Mouse (Mus musculus) common myeloid progenitor, adult 5-6 weeks (primary cell): ENCODE measurements around the gene Spats2l. TPM values are rescaled to one million over a fixed set of nuclear protein-coding genes. Genes with fewer than 3 reads are reported as not detected.

Experiments used
- ATAC-seq: replicated peaks from 2 replicates; pipeline ENCODE4 v1.8.0; 2016; ENCODE audit warnings: low read depth, mild to moderate bottlenecking, moderate TSS enrichment, inconsistent platforms; ENCODE audit not compliant: poor library complexity, severe bottlenecking
- total RNA-seq: library from RNA; stranded (forward); fragments of 200-1000, 187-1606 nt; gene quantifications from 2 replicates; pipeline ENCODE4 v1.2.3, GENCODE M21; 2017

The Spats2l gene
- not detected in 2 replicates for total RNA-seq

- peak; percentile 60 for ATAC-seq
Observed at GRCm38 (mm10) chr1:57774001-57774667, at the start of gene Spats2l. Gene Spats2l, plus strand, starts transcription at chr1:57774162.

- no peak for ATAC-seq
Observed at GRCm38 (mm10) chr1:57725268-57725667, 48.7 kb upstream of the Spats2l start.

- no peak for ATAC-seq
Observed at GRCm38 (mm10) chr1:57735877-57736276, 38.1 kb upstream of the Spats2l start.

- no peak for ATAC-seq
Observed at GRCm38 (mm10) chr1:57741740-57742139, 32.2 kb upstream of the Spats2l start.

GRCm38 (mm10) chr1:57742266-57742665 is 31.7 kb upstream of the Spats2l start:
- no peak for ATAC-seq

GRCm38 (mm10) chr1:57751781-57752180 is 22.2 kb upstream of the Spats2l start:
- no peak for ATAC-seq

GRCm38 (mm10) chr1:57766396-57766795 is 7.6 kb upstream of the Spats2l start:
- ATAC-seq, result no peak

- ATAC-seq, result no peak
Observed at GRCm38 (mm10) chr1:57773326-57773725, 636 bp upstream of the Spats2l start.

GRCm38 (mm10) chr1:57774668-57775495 is 920 bp downstream of the Spats2l start:
- peak; percentile 46 for ATAC-seq

GRCm38 (mm10) chr1:57775496-57775790 is 1.5 kb downstream of the Spats2l start:
- ATAC-seq, result no peak

GRCm38 (mm10) chr1:57776671-57777281 is 2.8 kb downstream of the Spats2l start:
- ATAC-seq, result no peak

- no peak for ATAC-seq
Observed at GRCm38 (mm10) chr1:57784300-57784699, 10.3 kb downstream of the Spats2l start.

- no peak for ATAC-seq
Observed at GRCm38 (mm10) chr1:57789831-57790230, 15.9 kb downstream of the Spats2l start.

- ATAC-seq, result no peak
Observed at GRCm38 (mm10) chr1:57792212-57792611, 18.2 kb downstream of the Spats2l start.

- no peak for ATAC-seq
Observed at GRCm38 (mm10) chr1:57795838-57796237, 21.9 kb downstream of the Spats2l start.

- no peak for ATAC-seq
Observed at GRCm38 (mm10) chr1:57799398-57799797, 25.4 kb downstream of the Spats2l start.

- no peak for ATAC-seq
Observed at GRCm38 (mm10) chr1:57800846-57801245, 26.9 kb downstream of the Spats2l start.

GRCm38 (mm10) chr1:57806126-57806525 is 32.2 kb downstream of the Spats2l start:
- ATAC-seq, result no peak

- ATAC-seq, result no peak
Observed at GRCm38 (mm10) chr1:57807882-57808281, 33.9 kb downstream of the Spats2l start.

- no peak for ATAC-seq
Observed at GRCm38 (mm10) chr1:57810221-57810620, 36.3 kb downstream of the Spats2l start.

- no peak for ATAC-seq
Observed at GRCm38 (mm10) chr1:57817103-57817502, 43.1 kb downstream of the Spats2l start.
